Mouse (Mus musculus): ENCODE data around the gene Hnrnpd. TPM values are rescaled to one million over a fixed set of nuclear protein-coding genes. Genes with fewer than 3 reads are reported as not detected.
A peak's percentile ranks its signal among the peaks of the same experiment; 100 is the strongest.

The Hnrnpd gene
- polyA plus RNA-seq, 1 experiment from 2014 or later = 178 TPM

DNA sequence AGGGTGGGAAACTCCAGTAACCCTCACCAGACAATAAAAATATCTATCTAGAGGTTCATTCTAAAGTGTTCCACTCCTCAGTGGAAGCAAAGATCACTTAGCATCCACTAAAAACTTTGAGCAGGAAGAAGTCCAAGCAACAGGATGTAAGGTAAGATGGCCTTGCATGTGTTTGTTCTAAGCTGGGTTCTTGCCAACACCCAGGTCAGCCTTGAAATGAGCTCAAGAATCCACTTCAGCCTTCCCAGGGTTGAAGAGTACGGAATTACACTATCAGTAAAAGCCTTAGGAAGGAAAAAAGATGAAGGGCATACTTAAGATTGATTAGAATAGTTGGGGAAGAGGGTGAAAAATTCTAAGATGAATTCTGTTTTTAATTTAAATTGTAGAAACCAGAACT is 20.1 kb downstream of the Hnrnpd start:
- WGBS = 65% methylated on average over 1 of the region's 1 CpGs
- ATAC-seq (ENCODE audit: insufficient read depth, low FRiP score, low read depth) = no peak
- Histone ChIP-seq H3K9me3 (no peaks in the 10 kb centered on the region), H3K4me2 (no peak overlapping the region), H3K36me3 (peaks cover 18% of the 10 kb centered on the region; the same call in 1 of the 2 replicates), H3K4me1 (no peaks in the 10 kb centered on the region), H3K27me3 (replicated peaks) (no peaks in the 10 kb centered on the region), H3K4me3 (replicated peaks) (no peak overlapping the region), H3K9ac (no peak overlapping the region), H3K27ac (no peak overlapping the region)

GRCm38 (mm10) chr5:99953883-99954282 is 24.9 kb downstream of the Hnrnpd start:
- no peaks in the 10 kb centered on the region for H3K36me3 ChIP-seq

DNA sequence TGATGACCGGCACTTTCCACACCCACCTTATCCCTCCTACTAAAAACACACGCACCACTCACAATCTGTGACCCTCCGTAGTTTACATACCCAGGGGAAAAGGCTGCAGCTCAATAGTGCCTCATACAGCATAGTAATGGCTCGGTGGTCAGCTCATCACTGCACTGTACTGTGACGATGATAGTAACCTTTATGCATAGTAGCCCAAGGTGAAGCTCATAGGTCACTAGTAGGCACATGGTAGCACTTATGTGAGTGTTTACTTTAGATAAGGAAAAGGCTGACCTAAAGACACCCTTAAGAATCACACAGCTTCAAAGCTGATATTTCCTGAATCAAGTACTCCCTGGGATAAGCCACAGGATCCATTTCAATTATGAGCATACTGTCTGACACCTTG is 26.2 kb downstream of the Hnrnpd start:
- Histone ChIP-seq H3K9ac (no peak overlapping the region), H3K27ac (no peak overlapping the region), H3K4me3 (replicated peaks) (no peak overlapping the region), H3K4me1 (no peaks in the 10 kb centered on the region), H3K9me3 (no peaks in the 10 kb centered on the region), H3K36me3 (no peaks in the 10 kb centered on the region), H3K4me2 (no peak overlapping the region), H3K27me3 (replicated peaks) (no peaks in the 10 kb centered on the region)
- 83% methylated on average over 5 of the region's 5 CpGs for WGBS
- ATAC-seq (ENCODE audit: insufficient read depth, low FRiP score, low read depth) = no peak

More at GRCm38 (mm10) chr5:99953883-99954282, 24.9 kb downstream of the Hnrnpd start:
- Histone ChIP-seq H3K4me3 (replicated peaks) (no peak overlapping the region), H3K9ac (no peak overlapping the region), H3K27me3 (replicated peaks) (no peaks in the 10 kb centered on the region), H3K9me3 (no peaks in the 10 kb centered on the region), H3K27ac (no peak overlapping the region), H3K4me2 (no peak overlapping the region), H3K4me1 (no peaks in the 10 kb centered on the region)
- WGBS = 68% methylated on average over 1 of the region's 1 CpGs
- no peak for ATAC-seq (ENCODE audit: insufficient read depth, low FRiP score, low read depth)

DNA sequence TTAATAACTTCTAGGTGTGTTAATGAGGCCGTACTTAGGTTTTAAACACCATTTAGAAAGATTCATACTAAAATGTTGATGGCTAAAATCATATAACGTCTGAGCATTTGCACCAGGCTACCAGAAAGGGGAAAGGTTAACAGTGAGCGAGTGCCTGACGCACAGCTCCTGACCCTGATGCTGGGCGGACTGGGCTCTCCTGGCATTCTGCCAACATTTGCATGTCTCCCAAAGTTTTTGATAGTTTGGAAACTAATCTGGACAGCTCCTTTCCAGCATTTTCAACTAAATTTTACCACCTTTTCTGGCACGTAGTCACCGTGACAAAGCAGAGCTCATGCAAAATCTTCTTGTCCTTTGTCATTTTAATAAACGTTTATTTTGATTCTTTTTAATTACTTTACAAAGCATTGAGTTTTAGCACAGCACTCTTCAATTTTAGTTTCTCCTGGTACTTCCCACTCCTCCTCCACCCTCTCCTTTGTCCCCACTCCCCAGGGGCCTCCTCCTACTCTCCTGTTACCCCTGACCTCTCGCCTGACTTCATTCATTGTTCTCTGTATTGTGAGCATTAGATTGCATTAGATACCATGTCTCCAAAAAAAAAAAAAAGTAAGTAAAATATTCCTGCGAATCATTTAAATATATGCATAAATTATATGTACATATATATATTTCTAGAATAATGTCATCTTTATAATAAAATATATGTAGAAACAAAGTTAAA is 36.8 kb downstream of the Hnrnpd start:
- H3K4me3 ChIP-seq (replicated peaks) = no peak overlapping the region
- H3K27me3 ChIP-seq (replicated peaks) = no peaks in the 10 kb centered on the region
- H3K4me2 ChIP-seq = no peak overlapping the region
- 53% methylated on average over 10 of the region's 10 CpGs for WGBS
- 0 out of 2 replicates have a peak, but pooled peaks cover 6% of the 10 kb centered on the region for H3K36me3 ChIP-seq
- no peak overlapping the region for H3K27ac ChIP-seq
- no peak for ATAC-seq (ENCODE audit: insufficient read depth, low FRiP score, low read depth)
- H3K9ac ChIP-seq = no peak overlapping the region
- H3K9me3 ChIP-seq = no peaks in the 10 kb centered on the region
- no peaks in the 10 kb centered on the region for H3K4me1 ChIP-seq

GRCm38 (mm10) chr5:99941273-99941672 is 37.5 kb downstream of the Hnrnpd start:
- ATAC-seq (ENCODE audit: insufficient read depth, low FRiP score, low read depth) = no peak
- H3K4me3 ChIP-seq (replicated peaks) = no peak overlapping the region
- 0 out of 2 replicates have a peak, but pooled peaks cover 6% of the 10 kb centered on the region for H3K36me3 ChIP-seq
- H3K4me2 ChIP-seq = no peak overlapping the region
- H3K9ac ChIP-seq = no peak overlapping the region
- H3K4me1 ChIP-seq = no peaks in the 10 kb centered on the region
- no peaks in the 10 kb centered on the region for H3K9me3 ChIP-seq
- 76% methylated on average over 10 of the region's 10 CpGs for WGBS
- H3K27me3 ChIP-seq (replicated peaks) = no peaks in the 10 kb centered on the region
- H3K27ac ChIP-seq = no peak overlapping the region

- no peaks in the 10 kb centered on the region for H3K36me3 ChIP-seq
- H3K4me2 ChIP-seq = no peak overlapping the region
- no peaks in the 10 kb centered on the region for H3K27me3 ChIP-seq (replicated peaks)
- ATAC-seq (ENCODE audit: insufficient read depth, low FRiP score, low read depth) = no peak
- H3K9ac ChIP-seq = no peak overlapping the region
- H3K4me1 ChIP-seq = no peaks in the 10 kb centered on the region
- H3K4me3 ChIP-seq (replicated peaks) = no peak overlapping the region
- H3K9me3 ChIP-seq = no peaks in the 10 kb centered on the region
- H3K27ac ChIP-seq = no peak overlapping the region
- 74% methylated on average over 3 of the region's 3 CpGs for WGBS
Observed at GRCm38 (mm10) chr5:99939440-99939839, 39.3 kb downstream of the Hnrnpd start.

DNA sequence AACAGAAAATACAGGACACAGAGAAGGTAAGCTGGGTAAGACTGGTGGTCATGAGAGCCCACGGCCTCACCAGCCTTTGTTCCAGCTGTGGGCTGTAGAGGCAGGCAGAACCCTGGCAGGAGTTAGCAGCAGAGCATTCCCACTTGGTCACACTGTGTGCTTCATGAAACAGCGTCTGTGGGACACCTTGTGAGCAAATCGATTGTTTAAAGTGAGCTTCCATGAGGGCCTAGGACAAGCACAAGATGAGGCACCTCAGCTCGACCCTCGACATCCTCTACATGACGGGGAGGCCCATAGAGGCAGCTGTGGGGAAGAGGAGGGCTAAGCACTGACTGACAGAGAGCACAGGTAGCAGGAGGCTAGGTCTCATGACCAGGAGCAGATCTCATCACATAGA is 46.8 kb downstream of the Hnrnpd start:
- 79% methylated on average over 6 of the region's 6 CpGs for WGBS
- ATAC-seq (ENCODE audit: insufficient read depth, low FRiP score, low read depth) = no peak
- Histone ChIP-seq H3K36me3 (no peaks in the 10 kb centered on the region), H3K4me1 (no peaks in the 10 kb centered on the region), H3K4me3 (replicated peaks) (no peak overlapping the region), H3K4me2 (no peak overlapping the region), H3K9ac (no peak overlapping the region), H3K9me3 (no peaks in the 10 kb centered on the region), H3K27ac (no peak overlapping the region), H3K27me3 (replicated peaks) (no peaks in the 10 kb centered on the region)

GRCm38 (mm10) chr5:99927951-99928350 is 50.8 kb downstream of the Hnrnpd start:
- no peak for ATAC-seq (ENCODE audit: insufficient read depth, low FRiP score, low read depth)
- no peak overlapping the region for H3K27ac ChIP-seq
- H3K36me3 ChIP-seq = no peaks in the 10 kb centered on the region
- no peak overlapping the region for H3K4me3 ChIP-seq (replicated peaks)
- H3K27me3 ChIP-seq (replicated peaks) = no peaks in the 10 kb centered on the region
- H3K9me3 ChIP-seq = no peaks in the 10 kb centered on the region
- H3K4me1 ChIP-seq = no peaks in the 10 kb centered on the region
- H3K9ac ChIP-seq = no peak overlapping the region
- WGBS = 53% methylated on average over 4 of the region's 4 CpGs
- no peak overlapping the region for H3K4me2 ChIP-seq

- no peak for ATAC-seq (ENCODE audit: insufficient read depth, low FRiP score, low read depth)
- 73% methylated on average over 8 of the region's 8 CpGs for WGBS
- Histone ChIP-seq H3K4me3 (replicated peaks) (no peak overlapping the region), H3K36me3 (no peaks in the 10 kb centered on the region), H3K27me3 (replicated peaks) (no peaks in the 10 kb centered on the region), H3K9ac (no peak overlapping the region), H3K9me3 (no peaks in the 10 kb centered on the region), H3K27ac (no peak overlapping the region), H3K4me1 (no peaks in the 10 kb centered on the region), H3K4me2 (no peak overlapping the region)
Observed at GRCm38 (mm10) chr5:99922033-99922432, 56.7 kb downstream of the Hnrnpd start.

DNA sequence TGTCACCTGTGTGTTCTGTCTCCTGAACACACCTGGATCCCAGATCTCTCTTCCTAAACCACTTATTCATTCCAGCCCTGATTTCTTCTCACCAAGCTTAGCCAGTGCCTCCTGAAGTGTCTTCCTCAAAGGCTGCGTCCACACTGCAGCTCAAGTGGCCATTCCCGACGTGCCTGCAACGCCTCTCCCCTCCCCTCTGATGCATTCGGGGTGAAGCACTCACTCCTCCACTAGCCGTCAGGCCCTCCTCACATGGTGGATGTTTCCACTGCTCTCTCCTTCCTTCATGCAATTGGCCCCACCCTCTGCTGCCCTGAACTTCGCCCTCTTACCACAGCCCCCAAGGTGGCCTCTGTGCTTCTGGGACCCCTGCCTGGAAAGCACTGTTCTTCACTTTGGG is 63.2 kb downstream of the Hnrnpd start:
- no peaks in the 10 kb centered on the region for H3K36me3 ChIP-seq
- H3K27ac ChIP-seq = no peak overlapping the region
- H3K27me3 ChIP-seq (replicated peaks) = no peaks in the 10 kb centered on the region
- H3K4me1 ChIP-seq = peaks cover 4% of the 10 kb centered on the region; the same call in 1 of the 2 replicates
- no peaks in the 10 kb centered on the region for H3K9me3 ChIP-seq
- no peak overlapping the region for H3K4me2 ChIP-seq
- 24% methylated on average over 7 of the region's 7 CpGs for WGBS
- no peak overlapping the region for H3K9ac ChIP-seq
- no peak for ATAC-seq (ENCODE audit: insufficient read depth, low FRiP score, low read depth)
- H3K4me3 ChIP-seq (replicated peaks) = no peak overlapping the region

DNA sequence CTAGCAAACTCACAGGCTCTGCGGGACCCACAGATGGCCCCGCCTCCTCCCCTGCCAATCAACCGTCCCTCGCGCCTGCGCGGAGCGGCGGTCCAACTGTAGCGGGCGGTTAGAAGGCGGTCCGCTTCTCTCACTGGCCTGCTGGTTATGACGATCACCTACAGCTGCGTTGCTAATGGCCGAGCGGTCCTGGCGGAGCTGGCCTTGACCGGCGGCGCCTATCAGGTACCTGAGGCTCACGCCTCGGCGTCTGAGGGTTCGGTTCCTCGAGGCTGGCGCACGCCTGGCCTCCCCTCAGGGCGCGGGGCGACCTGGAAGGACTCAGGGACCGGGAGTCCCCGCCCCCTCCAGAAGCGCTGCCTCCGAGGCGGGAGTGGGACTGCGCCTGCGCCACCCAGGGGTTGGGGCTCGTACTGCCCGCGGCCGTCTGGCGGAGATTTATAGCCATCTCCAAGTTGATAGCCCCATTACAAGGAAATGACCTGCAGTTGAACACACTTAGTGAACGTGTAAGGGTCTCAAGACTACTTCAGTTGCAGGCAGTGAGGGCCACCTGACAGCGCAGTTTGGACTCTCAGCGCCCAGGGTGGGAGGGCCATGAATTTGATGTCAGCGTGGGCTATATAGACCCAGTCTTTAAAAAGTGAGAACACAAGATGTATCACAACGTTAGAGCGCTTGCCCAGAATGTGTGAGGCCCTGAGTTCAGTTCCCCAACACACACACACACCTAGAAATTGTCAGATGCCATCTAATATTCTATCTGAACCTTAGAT is 72.4 kb downstream of the Hnrnpd start, which contains the start of gene Vamp9:
Vamp9 (plus strand) TSS at position 74 of the 776 bp plus-strand sequence.
- H3K4me1 ChIP-seq = no peaks in the 10 kb centered on the region
- peak within 1 kb of the TSS; percentile 4; the same call in 1 of the 2 replicates for H3K9ac ChIP-seq
- ATAC-seq (ENCODE audit: insufficient read depth, low FRiP score, low read depth) = peak; percentile 99
- H3K4me3 ChIP-seq (replicated peaks) = peak within 1 kb of the TSS; percentile 59
- H3K36me3 ChIP-seq = no peaks in the 10 kb centered on the region
- 3% methylated on average over 49 of the region's 49 CpGs for WGBS
- H3K27ac ChIP-seq = peak within 1 kb of the TSS; percentile 92
- no peaks in the 10 kb centered on the region for H3K9me3 ChIP-seq
- H3K27me3 ChIP-seq (replicated peaks) = no peaks in the 10 kb centered on the region
- peak within 1 kb of the TSS; percentile 70 for H3K4me2 ChIP-seq

Data from stomach, embryonic 15.5 days (tissue).